Mouse (Mus musculus) embryonic facial prominence, embryonic 14.5 days (tissue): ENCODE measurements around the gene Crabp1. TPM values are rescaled to one million over a fixed set of nuclear protein-coding genes. Genes with fewer than 3 reads are reported as not detected.
A peak's percentile ranks its signal among the peaks of the same experiment; 100 is the strongest.

ENCODE experiments used
- ATAC-seq: fragments of 200-750 bp; cut with Nextera tagmentation; 2 replicates; pipeline ENCODE4 v1.8.0; 2017; ENCODE audit warnings: low read depth, moderate number of reproducible peaks, moderate TSS enrichment
- DNase-seq: peaks from one replicate; pipeline ENCODE4 v3.0.0-alpha.2; 2015; ENCODE audit warnings: low spot score
- H3K27ac ChIP-seq: fragments of 300-500 bp; sonication (generic); replicated peaks from 2 replicates; pipeline ENCODE4 v1.5.1; 2014; ENCODE audit warnings: low read depth, mild to moderate bottlenecking, low read length, moderate library complexity
- H3K27me3 ChIP-seq: fragments of 300-500 bp; sonication (generic); replicated peaks from 2 replicates; pipeline ENCODE4 v1.6.1; 2014; ENCODE audit warnings: low read length; ENCODE audit not compliant: control insufficient read depth, insufficient read depth
- H3K36me3 ChIP-seq: fragments of 300-500 bp; sonication (generic); 2 replicates; pipeline ENCODE4 v1.6.1; 2014; ENCODE audit warnings: low read length, mixed read lengths; ENCODE audit not compliant: control insufficient read depth, insufficient read depth
- H3K4me1 ChIP-seq: fragments of 300-500 bp; sonication (generic); 2 replicates; pipeline ENCODE4 v1.6.1; 2014; ENCODE audit warnings: antibody characterized with exemption, low read length; ENCODE audit not compliant: control insufficient read depth, insufficient read depth
- H3K4me2 ChIP-seq: fragments of 300-500 bp; sonication (generic); 2 replicates; pipeline ENCODE4 v1.6.1; 2014; ENCODE audit warnings: low read depth, mild to moderate bottlenecking, low read length, moderate library complexity, mixed read lengths
- H3K4me3 ChIP-seq: fragments of 300-500 bp; sonication (generic); 2 replicates; pipeline ENCODE4 v1.5.1; 2014; ENCODE audit warnings: low read depth, mild to moderate bottlenecking, low read length
- H3K9ac ChIP-seq: fragments of 300-500 bp; sonication (generic); 2 replicates; pipeline ENCODE4 v1.6.1; 2014; ENCODE audit warnings: low read depth, mild to moderate bottlenecking, low read length, moderate library complexity, mixed read lengths
- H3K9me3 ChIP-seq: fragments of 300-500 bp; sonication (generic); 2 replicates; pipeline ENCODE4 v1.6.1; 2016; ENCODE audit warnings: low read length; ENCODE audit not compliant: control insufficient read depth
- WGBS: fragments of 180-500 bp; shearing (Covaris S2); extraction: QIAGEN DNeasy Blood & Tissue Kit; methylation state at CpG from one replicate; pipeline ENCODE4 v1.1.7; 2014; 5-methylcytosine and 5-hydroxymethylcytosine counted together
- polyA plus RNA-seq: library from polyadenylated mRNA; unstranded; fragments of >200 nt; fragmentation: Nextera tagmentation; extraction: Ambion mirVana; gene quantifications from 2 replicates; pipeline ENCODE4 v1.2.1, GENCODE M21; 2014

The Crabp1 gene
- polyA plus RNA-seq, 1 experiment from 2014 or later = 389 TPM

DNA sequence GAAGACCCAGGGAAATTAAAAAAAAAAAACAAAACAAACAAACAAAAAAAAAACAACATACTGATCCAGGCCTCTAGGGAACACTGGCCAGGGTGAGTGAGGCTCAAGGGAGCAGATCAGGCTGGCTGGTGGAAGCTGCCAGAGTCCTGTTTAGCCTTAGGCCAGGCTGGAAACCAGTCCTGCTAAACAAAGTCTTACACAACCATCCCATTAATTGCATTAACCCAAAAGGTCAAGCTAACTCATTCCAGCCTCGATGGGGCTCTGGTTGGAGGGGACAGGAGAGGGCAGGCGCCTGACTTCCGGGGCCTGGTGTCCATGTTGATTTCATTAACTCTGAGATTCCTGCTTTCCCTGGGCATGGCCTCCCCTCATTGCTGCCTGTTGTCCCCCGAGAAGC, 43.2 kb downstream of the Crabp1 start:
- H3K27me3 ChIP-seq = no peaks in the 10 kb centered on the region; the same call in 1 of the 2 replicates
- DNase-seq (no peak), ATAC-seq (no peak)
- no peaks in the 10 kb centered on the region for H3K36me3 ChIP-seq
- H3K9ac ChIP-seq = no peak overlapping the region
- H3K27ac ChIP-seq = no peak overlapping the region
- WGBS = 43% methylated on average over 4 of the region's 4 CpGs
- H3K4me1 ChIP-seq = peaks cover 11% of the 10 kb centered on the region
- H3K4me2 ChIP-seq = no peak overlapping the region
- no peaks in the 10 kb centered on the region for H3K9me3 ChIP-seq
- H3K4me3 ChIP-seq = no peak overlapping the region

DNA sequence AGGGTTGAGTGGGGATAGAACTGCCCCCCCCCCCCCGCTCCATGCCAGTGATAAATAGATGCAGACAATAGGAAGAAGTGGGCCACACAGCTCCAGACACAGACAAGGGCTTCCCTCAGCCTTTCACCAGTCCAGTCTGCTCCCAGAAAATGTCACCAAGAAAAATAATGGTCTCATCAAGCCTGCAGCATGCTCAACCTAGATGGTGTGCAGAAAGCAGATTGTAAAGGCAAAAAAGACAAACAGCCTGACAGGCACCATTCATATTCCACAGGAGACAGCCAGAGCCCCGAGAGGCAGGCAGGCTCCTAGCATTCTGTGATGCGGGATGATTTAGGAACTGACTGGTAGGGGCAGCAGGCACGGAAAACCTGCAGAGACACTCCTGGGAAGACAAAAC, 45.4 kb downstream of the Crabp1 start:
- no peaks in the 10 kb centered on the region; the same call in 1 of the 2 replicates for H3K27me3 ChIP-seq
- no peak overlapping the region for H3K4me2 ChIP-seq
- H3K27ac ChIP-seq = no peak overlapping the region
- H3K9ac ChIP-seq = no peak overlapping the region
- no peak overlapping the region for H3K4me3 ChIP-seq
- H3K4me1 ChIP-seq = no peaks in the 10 kb centered on the region
- no peaks in the 10 kb centered on the region for H3K9me3 ChIP-seq
- WGBS = 27% methylated on average over 4 of the region's 4 CpGs
- H3K36me3 ChIP-seq = no peaks in the 10 kb centered on the region
- no peak for ATAC-seq
- DNase-seq = no peak

DNA sequence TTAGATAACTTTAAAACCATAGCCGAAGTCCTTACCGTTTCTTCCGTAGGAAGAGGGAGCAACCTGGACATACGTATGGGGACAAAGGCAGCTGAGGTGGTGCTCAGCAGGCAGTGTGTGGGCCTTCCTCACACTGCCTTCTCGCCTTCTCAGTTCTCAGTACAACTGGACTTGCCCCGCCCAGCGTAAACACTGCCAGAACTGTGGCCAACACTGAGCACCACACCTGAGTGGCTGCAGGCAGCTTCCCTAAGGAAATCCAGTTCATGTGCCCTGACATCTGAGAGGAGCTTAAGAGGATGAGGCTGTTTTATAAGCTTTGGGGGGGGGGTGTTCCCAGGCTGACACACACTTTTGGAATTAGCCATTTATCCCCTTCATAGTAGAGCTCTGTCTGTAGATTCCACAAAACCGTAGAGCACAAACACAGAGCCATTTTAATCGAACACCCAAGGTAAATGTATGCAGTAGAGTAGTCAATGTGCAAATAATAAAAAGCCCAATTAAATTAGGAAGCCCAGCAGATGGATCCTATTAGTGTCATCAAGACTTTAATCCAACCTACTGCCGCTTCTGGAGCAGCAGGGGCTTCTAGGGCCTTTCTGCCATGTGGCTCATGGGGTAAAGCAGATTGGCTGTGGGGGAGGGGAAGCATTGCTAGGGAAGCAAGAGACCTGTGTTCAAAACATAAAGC, 52.1 kb downstream of the Crabp1 start:
- H3K4me2 ChIP-seq = no peak overlapping the region
- no peak overlapping the region; the same call in 1 of the 2 replicates for H3K9ac ChIP-seq
- H3K36me3 ChIP-seq = no peaks in the 10 kb centered on the region
- ATAC-seq (peak; percentile 60; the same call in 1 of the 2 replicates), DNase-seq (peak; percentile 68)
- 0 out of 2 replicates have a peak overlapping the region, but pooled peaks have one; percentile 40 for H3K27ac ChIP-seq
- no peak overlapping the region for H3K4me3 ChIP-seq
- no peaks in the 10 kb centered on the region for H3K27me3 ChIP-seq
- no peaks in the 10 kb centered on the region for H3K9me3 ChIP-seq
- H3K4me1 ChIP-seq = peaks cover 25% of the 10 kb centered on the region; the same call in 1 of the 2 replicates
- WGBS = 38% methylated on average over 10 of the region's 10 CpGs

DNA sequence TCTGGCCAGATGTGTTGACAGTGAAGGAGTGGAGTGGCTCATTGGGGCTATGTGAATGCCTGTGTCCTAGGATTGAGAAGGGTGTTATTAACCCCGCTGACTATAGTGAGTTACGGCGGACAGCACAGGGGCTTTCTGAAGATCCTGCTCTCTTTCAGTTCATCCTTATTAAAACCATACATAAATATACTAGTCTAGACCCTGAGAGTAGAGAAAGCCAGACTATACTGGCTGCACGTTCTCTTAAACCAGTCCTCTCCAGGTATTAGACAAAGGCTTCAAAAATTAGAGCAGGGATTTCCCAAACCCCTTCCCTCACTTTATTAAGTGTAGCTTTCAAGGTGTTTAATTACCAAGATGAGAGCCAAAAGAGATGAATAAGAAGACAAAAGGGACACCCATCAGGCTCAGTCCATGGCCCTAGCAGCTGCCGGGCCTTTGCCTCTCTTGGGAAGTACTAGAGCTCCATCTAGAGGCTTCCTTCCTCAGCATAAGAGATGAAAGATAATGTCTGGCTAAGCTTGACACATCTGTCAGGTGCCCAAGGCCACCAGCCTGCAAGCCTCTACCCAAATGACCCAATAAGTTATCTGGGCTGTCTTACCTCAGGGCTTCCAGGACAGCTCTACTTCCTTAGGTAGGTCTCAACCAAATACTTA, 57.0 kb downstream of the Crabp1 start:
- no peaks in the 10 kb centered on the region for H3K9me3 ChIP-seq
- WGBS = 41% methylated on average over 5 of the region's 5 CpGs
- H3K27ac ChIP-seq = no peak overlapping the region
- peaks cover 19% of the 10 kb centered on the region; the same call in 1 of the 2 replicates for H3K4me1 ChIP-seq
- H3K4me2 ChIP-seq = no peak overlapping the region
- ATAC-seq = peak; percentile 86
- no peak overlapping the region for H3K9ac ChIP-seq
- H3K27me3 ChIP-seq = no peaks in the 10 kb centered on the region
- no peaks in the 10 kb centered on the region for H3K36me3 ChIP-seq
- peak; percentile 90 for DNase-seq
- H3K4me3 ChIP-seq = no peak overlapping the region

Other genes starting within 250 kb of the Crabp1 start
- not detected in 2 replicates for gene Sh2d7, start 225.8 kb upstream of the Crabp1 start, polyA plus RNA-seq
- gene Cib2, start 204.5 kb upstream of the Crabp1 start, polyA plus RNA-seq = 18.8 and 22.4 TPM in 2 replicates
- gene Idh3a, start 178.4 kb upstream of the Crabp1 start, polyA plus RNA-seq = 136 and 159 TPM in 2 replicates
- gene Acsbg1, start 102.9 kb upstream of the Crabp1 start, polyA plus RNA-seq = 2.9 and 3.5 TPM in 2 replicates
- gene Dnaja4, start 65.9 kb upstream of the Crabp1 start, polyA plus RNA-seq = 14.1 and 16.1 TPM in 2 replicates
- 143 and 154 TPM in 2 replicates for gene Wdr61, start 30.2 kb upstream of the Crabp1 start, polyA plus RNA-seq
- gene Ireb2, start 99.0 kb downstream of the Crabp1 start, polyA plus RNA-seq = 35.8 and 40.2 TPM in 2 replicates
- 4.8 and 5.0 TPM in 2 replicates for gene Hykk, start 152.5 kb downstream of the Crabp1 start, polyA plus RNA-seq
- gene Psma4, start 186.0 kb downstream of the Crabp1 start, polyA plus RNA-seq = 285 and 291 TPM in 2 replicates
- gene AY074887, start 186.2 kb downstream of the Crabp1 start, polyA plus RNA-seq = 1.0 and 1.2 TPM in 2 replicates
- gene Chrna5, start 216.1 kb downstream of the Crabp1 start, polyA plus RNA-seq = 1.1 and 1.5 TPM in 2 replicates